Mouse (Mus musculus) kidney, embryonic 16.5 days (tissue): Measurements from ENCODE around the gene Secisbp2l. TPM values are rescaled to one million over a fixed set of nuclear protein-coding genes. Genes with fewer than 3 reads are reported as not detected.

Source experiments
- ATAC-seq: fragments of 200-750 bp; cut with Nextera tagmentation; 2 replicates; pipeline ENCODE4 v1.8.0; 2017; ENCODE audit warnings: moderate TSS enrichment; ENCODE audit not compliant: low FRiP score, low TSS enrichment
- H3K27ac ChIP-seq: fragments of 300-500 bp; sonication (generic); 2 replicates; pipeline ENCODE4 v1.5.1; 2014; ENCODE audit warnings: low read length
- H3K27me3 ChIP-seq: fragments of 300-500 bp; sonication (generic); 2 replicates; pipeline ENCODE4 v1.6.1; 2014; ENCODE audit warnings: low read length, control low read depth, mixed read lengths; ENCODE audit not compliant: insufficient read depth
- H3K36me3 ChIP-seq: fragments of 300-500 bp; sonication (generic); 2 replicates; pipeline ENCODE4 v1.6.1; 2014; ENCODE audit warnings: low read length, control low read depth, mixed read lengths; ENCODE audit not compliant: insufficient read depth
- H3K4me1 ChIP-seq: fragments of 300-500 bp; sonication (generic); 2 replicates; pipeline ENCODE4 v1.6.1; 2014; ENCODE audit warnings: low read length, control low read depth, mixed read lengths; ENCODE audit not compliant: insufficient read depth
- H3K4me2 ChIP-seq: fragments of 300-500 bp; sonication (generic); replicated peaks from 2 replicates; pipeline ENCODE4 v1.6.1; 2014; ENCODE audit warnings: low read depth, low read length
- H3K4me3 ChIP-seq: fragments of 300-500 bp; sonication (generic); 2 replicates; pipeline ENCODE4 v1.5.1; 2014; ENCODE audit warnings: mild to moderate bottlenecking, low read length
- H3K9ac ChIP-seq: fragments of 300-500 bp; sonication (generic); replicated peaks from 2 replicates; pipeline ENCODE4 v1.6.1; 2014; ENCODE audit warnings: low read length
- H3K9me3 ChIP-seq: fragments of 300-500 bp; sonication (generic); 2 replicates; pipeline ENCODE4 v1.6.1; 2016; ENCODE audit warnings: low read length, control low read depth
- WGBS: fragments of 180-500 bp; shearing (Covaris S2); extraction: QIAGEN DNeasy Blood & Tissue Kit; methylation state at CpG from one replicate; pipeline ENCODE4 v1.1.7; 2014; 5-methylcytosine and 5-hydroxymethylcytosine counted together
- polyA plus RNA-seq: library from polyadenylated mRNA; unstranded; fragments of >200 nt; fragmentation: Nextera tagmentation; extraction: Ambion mirVana; gene quantifications from 2 replicates; pipeline ENCODE4 v1.2.1, GENCODE M21; 2015

Gene Secisbp2l
- polyA plus RNA-seq, 1 experiment from 2014 or later = 18.5 TPM

GRCm38 (mm10) chr2:125694798-125695197, 87.9 kb downstream of the Secisbp2l start:
- H3K9ac ChIP-seq = no peak overlapping the region
- H3K36me3 ChIP-seq = no peaks in the 10 kb centered on the region
- H3K4me2 ChIP-seq = no peak overlapping the region
- WGBS = 77% methylated on average over 2 of the region's 2 CpGs
- no peak overlapping the region for H3K4me3 ChIP-seq
- no peaks in the 10 kb centered on the region for H3K4me1 ChIP-seq
- H3K27me3 ChIP-seq = no peaks in the 10 kb centered on the region
- no peak for ATAC-seq
- no peaks in the 10 kb centered on the region for H3K9me3 ChIP-seq
- H3K27ac ChIP-seq = no peak overlapping the region

GRCm38 (mm10) chr2:125692010-125692409, 90.7 kb downstream of the Secisbp2l start:
- Histone ChIP-seq H3K4me1 (no peaks in the 10 kb centered on the region), H3K4me3 (no peak overlapping the region), H3K36me3 (no peaks in the 10 kb centered on the region), H3K27me3 (no peaks in the 10 kb centered on the region), H3K9ac (no peak overlapping the region), H3K9me3 (no peaks in the 10 kb centered on the region), H3K27ac (no peak overlapping the region), H3K4me2 (no peak overlapping the region)
- WGBS = 55% methylated on average over 2 of the region's 2 CpGs
- ATAC-seq = no peak

Other genes starting within 250 kb of the Secisbp2l start
- gene Cep152, start 157.8 kb downstream of the Secisbp2l start, polyA plus RNA-seq = 7.4 and 8.9 TPM in 2 replicates
- 91.8 and 99.5 TPM in 2 replicates for gene Eid1, start 109.8 kb downstream of the Secisbp2l start, polyA plus RNA-seq
- gene Shc4, start 58.7 kb downstream of the Secisbp2l start, polyA plus RNA-seq = 1.1 and 1.6 TPM in 2 replicates
- gene Galk2, start 76.2 kb upstream of the Secisbp2l start, polyA plus RNA-seq = 64.0 and 64.6 TPM in 2 replicates
- 74.8 and 74.9 TPM in 2 replicates for gene Cops2, start 76.3 kb upstream of the Secisbp2l start, polyA plus RNA-seq